Mouse (Mus musculus): ENCODE results near the gene Errfi1.
A peak's percentile ranks its signal among the peaks of the same experiment; 100 is the strongest.
"Not testable (repeated sequence)": the region's sequence is repeated elsewhere in the genome, so short reads cannot be mapped to it uniquely, and the experiment has no call there.

The Errfi1 gene

GRCm38 (mm10) chr4:150882632-150883031 lies 28.9 kb downstream of the Errfi1 start:
- no peak for DNase-seq

GRCm38 (mm10) chr4:150887903-150888302 lies 34.2 kb downstream of the Errfi1 start:
- DNase-seq = no peak

GRCm38 (mm10) chr4:150888492-150888891 lies 34.8 kb downstream of the Errfi1 start:
- DNase-seq = no peak

GRCm38 (mm10) chr4:150889273-150889954 lies 35.7 kb downstream of the Errfi1 start:
- DNase-seq = no peak

DNA sequence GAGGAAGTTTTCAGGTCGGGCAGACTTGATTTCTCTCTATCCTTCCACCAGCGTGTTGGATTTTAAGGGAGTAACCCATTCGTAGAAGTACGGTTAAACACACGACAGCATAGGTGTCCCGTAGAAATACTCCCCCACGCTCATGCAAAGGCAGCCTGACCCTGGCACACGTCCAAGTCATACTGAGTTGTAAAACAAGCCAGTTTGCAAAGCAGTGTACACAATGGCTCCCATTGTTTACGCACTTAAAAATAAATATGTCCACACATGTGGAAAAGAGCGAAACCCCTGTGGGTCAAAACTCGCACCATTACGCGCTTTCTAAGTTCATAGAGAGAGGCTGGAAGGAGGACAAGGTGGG lies 36.2 kb downstream of the Errfi1 start:
- peak; percentile 37 to 65 for DNase-seq

DNA sequence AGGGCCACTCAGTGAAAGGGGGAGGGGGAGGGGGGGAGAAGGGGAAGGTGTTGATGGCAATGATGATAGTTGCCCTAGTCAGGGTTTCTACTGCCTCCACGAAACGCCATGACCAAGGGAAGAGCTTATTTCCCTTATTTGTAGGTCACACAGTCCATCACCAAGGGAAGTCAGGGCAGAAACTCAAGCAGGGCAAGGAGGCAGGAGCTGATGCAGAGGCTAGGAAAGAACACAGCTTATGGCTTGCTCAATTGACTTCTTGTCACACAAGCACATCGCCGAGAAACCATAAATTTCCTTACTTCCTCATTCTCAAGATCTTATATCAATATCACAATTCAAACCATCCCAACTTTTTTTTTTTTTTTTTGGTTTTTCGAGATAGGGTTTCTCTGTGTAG lies 37.6 kb downstream of the Errfi1 start:
- DNase-seq = no peak

GRCm38 (mm10) chr4:150894718-150895501 lies 41.2 kb downstream of the Errfi1 start:
- DNase-seq = no peak

GRCm38 (mm10) chr4:150896896-150897624 lies 43.3 kb downstream of the Errfi1 start:
- DNase-seq = no peak

DNA sequence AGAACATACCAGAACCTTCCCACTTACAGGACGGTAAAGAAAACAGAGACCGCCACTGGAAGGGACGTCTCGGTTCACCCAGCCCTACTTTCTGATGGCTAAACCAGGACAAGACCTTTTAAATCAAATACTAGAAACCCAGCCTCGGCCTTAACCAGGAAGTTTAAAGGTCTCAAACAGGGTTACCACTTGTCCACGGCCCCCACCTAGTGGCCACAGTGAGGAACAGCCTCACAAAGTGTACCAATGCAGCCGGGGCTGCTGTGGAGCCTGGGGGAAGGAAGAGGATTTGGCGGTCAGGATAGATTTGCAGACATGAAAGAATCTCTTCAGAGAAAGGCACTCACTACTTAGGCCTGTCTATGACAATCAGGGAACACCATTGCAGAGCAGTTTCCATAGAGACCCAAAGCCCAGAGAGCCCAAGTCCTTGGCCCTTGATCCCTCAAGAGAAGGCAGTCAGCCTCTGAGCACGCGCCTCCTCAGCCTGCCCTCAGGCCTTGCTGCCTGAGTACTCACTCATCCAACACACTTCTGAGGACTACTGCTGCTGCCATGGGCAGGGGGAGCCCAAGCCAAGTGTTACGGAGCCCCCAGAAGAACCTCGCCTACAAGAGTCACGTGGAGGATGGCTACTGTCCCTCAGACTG lies 45.1 kb downstream of the Errfi1 start:
- peak; percentile 69 to 71 for DNase-seq

- no peak for DNase-seq
Observed at GRCm38 (mm10) chr4:150900486-150900885, 46.8 kb downstream of the Errfi1 start.

DNA sequence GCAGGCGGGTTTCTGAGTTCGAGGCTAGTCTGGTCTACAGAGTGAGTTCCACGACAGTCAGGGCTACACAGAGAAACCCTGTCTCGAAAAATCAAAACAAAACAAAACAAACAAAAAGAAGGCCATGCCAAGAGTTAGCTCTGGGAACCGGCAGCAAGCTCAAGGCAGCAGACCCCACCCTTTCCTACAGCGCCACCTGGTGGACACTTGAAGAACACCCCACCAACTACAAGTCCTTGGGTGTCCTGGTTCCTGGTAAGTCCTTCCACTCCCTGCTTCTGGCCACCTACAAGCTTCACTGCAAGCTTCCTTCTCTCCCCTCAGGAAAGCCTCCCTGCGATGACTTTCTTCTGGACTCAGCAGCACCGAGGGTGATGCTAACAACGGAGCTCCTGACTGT lies 47.9 kb downstream of the Errfi1 start:
- peak; percentile 78 to 83 for DNase-seq

DNA sequence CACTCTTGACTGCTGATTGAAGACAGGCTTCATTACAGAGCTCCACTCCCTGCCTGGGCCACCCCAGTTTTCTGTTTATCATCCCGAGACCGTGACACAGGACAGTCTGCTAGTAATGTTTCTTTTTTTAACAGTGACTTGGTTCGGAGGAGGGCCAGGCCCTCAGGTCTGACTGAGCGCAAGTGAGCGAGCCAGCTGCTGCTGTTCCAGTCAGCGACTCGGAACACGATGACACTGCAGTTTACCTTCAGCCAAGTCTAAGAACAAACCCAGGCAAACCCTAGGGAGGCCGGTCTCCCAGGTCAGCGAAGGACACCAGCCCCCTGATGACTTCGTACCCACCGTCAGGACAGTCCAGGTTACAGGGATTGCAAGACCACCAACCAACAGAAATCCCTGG lies 48.3 kb downstream of the Errfi1 start:
- peak in 1 of 2 experiments; percentile 13 for DNase-seq

GRCm38 (mm10) chr4:150903091-150903742 lies 49.5 kb downstream of the Errfi1 start:
- no peak for DNase-seq

- no peak for DNase-seq
Observed at GRCm38 (mm10) chr4:150907099-150907498, 53.4 kb downstream of the Errfi1 start.

- not testable (repeated sequence) for DNase-seq
Observed at GRCm38 (mm10) chr4:150908512-150908911, 54.8 kb downstream of the Errfi1 start.

- DNase-seq = peak; percentile 97 to 99
Observed at GRCm38 (mm10) chr4:150909451-150910156, 55.9 kb downstream of the Errfi1 start.

- no peak for DNase-seq
Observed at GRCm38 (mm10) chr4:150910164-150910951, 56.6 kb downstream of the Errfi1 start.

DNA sequence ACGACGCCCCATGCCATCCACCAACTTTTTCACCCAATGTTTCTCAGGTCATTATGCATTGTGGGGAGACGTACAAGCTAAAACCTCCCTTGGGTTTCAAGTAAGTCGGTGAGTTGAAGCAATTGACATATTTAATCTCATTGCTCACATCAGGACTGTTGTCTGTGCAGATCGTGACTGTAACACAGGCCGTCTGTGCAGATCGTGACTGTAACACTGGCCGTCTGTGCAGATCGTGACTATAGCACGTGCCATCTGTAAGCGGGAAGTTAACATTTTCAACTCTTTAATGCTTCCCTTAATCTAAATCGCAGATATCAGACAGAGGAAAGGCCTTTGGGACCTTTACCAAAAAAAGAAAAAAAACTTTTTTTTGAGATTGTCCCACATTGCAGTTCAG lies 60.0 kb downstream of the Errfi1 start:
- no peak for DNase-seq

GRCm38 (mm10) chr4:150914290-150914733 lies 60.6 kb downstream of the Errfi1 start, which contains the start of the genes Park7 and Tnfrsf9:
Gene Park7 (minus strand): TSS chr4:150914437.
Gene Tnfrsf9 (plus strand): TSS chr4:150914562.
- peak; percentile 97 to 98 for DNase-seq

DNA sequence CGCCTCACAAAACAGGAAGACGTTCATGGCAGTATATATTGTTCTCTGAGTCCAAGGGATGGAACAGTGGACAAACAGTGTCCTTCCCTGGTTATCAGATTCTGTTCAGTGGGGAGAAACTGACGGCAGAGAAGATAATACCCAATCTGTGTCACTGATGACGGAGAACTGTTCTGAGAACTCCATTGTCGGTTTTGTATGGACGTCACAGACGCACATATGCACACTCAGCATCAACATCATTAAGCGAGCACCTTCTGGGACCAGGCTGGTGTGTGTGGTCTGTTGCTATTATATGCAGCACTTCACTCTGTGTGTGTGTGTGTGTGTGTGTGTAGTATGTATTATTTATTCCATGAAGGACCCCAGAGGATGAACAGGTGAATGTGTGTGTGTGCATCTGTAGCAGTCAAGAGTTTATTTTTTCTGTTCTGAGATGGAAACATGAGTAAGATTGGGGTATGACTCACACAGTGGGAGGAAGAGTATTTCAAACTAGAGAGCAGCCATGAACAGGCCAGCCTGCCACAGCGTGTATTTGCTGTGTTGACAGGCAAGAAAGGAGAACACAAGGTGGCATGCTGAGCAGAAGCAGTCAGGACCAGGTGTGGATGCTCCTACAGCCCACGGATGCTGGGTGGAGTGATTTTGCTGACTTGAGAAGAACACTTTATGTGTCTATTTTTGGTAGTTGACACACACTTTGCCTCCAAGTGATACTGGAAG lies 61.6 kb downstream of the Errfi1 start:
- no peak for DNase-seq

Measured in lung, adult 18-20 months (tissue).